Mouse (Mus musculus) ovary, adult 18-20 months (tissue): ENCODE measurements around the gene Tanc2.

Experiments used
- DNase-seq: peaks from one replicate; pipeline ENCODE4 v3.0.0; 2022; ENCODE audit warnings: low spot score, mixed read lengths

Tanc2 gene

DNA sequence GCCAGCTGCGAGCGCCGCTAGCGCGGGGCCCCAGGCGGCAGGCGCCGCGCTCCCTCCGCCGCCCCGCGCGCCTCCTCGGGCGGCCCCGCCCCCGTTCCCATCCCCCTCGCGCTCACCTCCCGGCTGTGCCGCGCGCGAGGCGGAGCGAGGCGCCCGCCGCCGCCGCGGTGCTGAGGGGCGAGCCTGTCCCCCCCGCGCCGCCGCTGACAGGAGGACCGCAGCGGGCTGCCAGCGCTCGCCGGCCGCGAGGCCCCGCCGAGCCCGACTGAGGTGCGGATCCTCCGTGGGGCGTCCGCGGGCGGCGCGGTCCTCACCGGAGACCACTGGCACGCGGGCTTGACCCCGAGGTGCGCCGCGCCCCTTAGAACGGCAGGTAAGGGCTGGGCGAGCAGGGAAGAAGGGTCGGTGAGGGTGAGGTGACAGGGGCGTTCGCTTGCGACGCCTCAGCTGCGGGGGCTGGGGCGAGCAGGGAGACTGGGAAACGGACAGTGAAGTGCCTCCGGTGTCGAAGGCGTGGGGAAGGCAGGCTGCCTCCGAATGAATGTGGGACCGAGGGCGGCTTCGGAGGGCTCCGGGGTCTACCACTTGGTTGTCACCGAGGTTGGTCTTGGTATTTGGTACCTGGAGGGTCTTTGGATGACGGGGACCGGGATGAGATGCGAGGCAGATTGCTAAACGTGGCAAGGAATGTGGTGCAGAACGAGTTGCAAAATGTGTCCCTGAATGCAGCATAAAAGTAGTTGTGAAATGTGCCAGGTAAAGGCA is at the start of gene Tanc2:
Tanc2 (plus strand) TSS at position 110 of the 765 bp plus-strand sequence.
- DNase-seq, result no peak

DNA sequence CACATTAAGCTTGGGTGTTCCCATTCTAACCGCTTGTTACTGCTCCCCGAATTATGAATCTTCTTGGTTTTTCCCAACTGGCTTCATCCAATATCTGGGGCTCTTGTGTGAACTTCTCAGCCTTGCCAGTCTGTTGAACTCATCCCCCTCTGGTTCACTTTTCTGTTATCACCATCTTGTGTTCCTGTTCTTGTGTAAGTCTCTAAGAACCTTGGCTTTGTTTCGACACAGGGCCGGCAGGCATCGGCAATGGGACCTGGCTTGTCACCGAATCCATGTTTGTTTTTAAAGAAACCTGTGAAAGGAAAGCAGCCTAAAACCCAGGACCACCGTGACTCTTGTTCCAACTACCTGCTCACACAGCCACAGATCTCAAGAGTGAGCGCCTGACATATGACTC is 49.0 kb upstream of the Tanc2 start:
- no peak for DNase-seq

DNA sequence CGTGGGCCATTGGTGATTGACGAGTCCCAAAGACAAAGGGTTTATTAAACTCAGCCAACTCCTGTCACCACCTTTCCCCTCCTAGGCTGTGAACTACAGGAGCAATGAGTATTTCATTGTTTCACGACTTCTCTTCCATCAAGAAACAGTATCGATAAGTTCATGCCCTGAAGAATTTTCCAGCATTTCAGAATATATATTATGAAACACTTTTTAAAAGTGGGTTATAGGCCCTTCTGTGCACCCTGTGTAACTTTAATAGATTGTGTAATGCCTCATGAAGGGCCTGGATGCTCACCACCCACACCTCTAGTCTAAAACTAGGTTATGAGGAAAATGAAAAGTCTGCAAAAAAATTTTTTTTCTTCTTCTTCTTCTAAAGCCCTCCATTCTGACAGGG is 48.4 kb upstream of the Tanc2 start:
- DNase-seq, result no peak

DNA sequence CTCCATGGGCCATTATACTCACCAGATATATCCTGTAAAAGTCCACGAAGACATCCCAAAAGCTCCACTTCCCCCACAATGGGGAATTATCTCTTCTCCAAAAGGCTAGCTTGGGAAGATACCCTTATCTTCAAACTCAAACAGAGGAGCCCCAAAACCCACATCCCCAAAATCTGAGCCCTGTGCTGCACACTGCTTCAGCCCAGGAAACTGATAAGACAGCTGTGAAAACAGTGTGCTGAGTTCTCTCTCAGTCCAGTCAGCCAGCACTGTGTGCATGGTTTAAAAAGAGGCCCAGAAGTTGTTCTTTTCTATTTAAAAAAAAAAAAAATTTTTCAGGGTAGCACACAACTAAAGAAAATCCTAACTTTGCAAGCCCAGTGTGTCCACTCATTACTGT is 47.7 kb upstream of the Tanc2 start:
- no peak for DNase-seq

DNA sequence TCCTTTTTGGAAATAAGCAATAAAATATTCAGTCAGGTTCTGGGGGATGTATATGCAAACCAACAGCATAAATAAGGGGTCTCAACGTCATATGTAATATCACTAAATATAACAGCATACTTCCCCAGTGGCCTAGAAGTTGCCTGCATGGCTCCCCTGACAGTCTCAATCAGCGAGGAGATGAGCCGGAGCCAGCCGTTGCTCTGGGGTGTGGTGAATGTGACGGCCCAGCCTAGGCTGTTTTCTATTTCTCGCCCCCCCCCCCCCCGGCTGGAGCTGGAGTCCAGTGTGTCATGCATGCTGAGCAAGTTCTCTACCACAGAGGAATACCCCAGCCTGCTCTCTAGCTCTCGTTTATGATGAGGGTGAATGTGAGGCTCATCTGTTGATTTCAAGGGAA is 44.0 kb upstream of the Tanc2 start:
- no peak for DNase-seq

DNA sequence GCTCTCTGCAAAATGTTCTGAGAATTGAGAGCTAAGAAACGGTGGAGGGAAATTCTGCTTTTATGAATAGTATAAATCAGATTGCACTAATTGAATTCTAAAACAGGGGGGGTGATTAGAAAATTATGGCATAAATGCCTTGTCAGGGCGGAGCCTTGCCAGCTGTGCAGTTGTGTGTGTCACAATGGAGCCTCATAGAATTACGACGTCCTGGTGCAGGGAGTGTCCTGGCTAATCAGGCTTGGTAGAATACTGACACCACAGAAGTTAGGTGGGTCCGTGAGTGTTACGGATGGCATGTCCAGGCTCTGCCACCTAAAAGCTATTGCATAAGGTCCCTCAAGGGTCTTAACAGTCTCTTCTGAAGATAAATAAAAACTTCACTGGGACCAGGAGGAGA is 43.4 kb upstream of the Tanc2 start:
- DNase-seq, result no peak

DNA sequence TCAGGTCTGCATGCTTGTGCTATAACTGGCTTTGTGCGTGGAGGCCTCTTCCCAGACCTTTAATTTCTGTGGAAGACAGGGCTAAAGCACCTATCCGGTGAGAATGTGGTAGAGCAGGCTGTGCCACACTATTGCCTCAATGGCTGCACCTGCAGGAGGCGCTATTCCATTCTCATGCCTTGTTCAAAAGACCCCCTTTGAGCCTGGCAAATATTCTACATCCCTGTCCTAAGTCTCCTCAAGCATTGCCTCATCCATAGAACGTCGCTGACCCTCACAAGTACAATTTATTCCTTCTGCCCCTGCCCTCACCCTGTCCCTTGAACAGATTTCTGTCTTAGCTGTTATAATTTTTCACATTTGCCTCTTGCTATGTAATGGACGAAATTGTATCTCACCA is 41.4 kb upstream of the Tanc2 start:
- DNase-seq, result no peak

DNA sequence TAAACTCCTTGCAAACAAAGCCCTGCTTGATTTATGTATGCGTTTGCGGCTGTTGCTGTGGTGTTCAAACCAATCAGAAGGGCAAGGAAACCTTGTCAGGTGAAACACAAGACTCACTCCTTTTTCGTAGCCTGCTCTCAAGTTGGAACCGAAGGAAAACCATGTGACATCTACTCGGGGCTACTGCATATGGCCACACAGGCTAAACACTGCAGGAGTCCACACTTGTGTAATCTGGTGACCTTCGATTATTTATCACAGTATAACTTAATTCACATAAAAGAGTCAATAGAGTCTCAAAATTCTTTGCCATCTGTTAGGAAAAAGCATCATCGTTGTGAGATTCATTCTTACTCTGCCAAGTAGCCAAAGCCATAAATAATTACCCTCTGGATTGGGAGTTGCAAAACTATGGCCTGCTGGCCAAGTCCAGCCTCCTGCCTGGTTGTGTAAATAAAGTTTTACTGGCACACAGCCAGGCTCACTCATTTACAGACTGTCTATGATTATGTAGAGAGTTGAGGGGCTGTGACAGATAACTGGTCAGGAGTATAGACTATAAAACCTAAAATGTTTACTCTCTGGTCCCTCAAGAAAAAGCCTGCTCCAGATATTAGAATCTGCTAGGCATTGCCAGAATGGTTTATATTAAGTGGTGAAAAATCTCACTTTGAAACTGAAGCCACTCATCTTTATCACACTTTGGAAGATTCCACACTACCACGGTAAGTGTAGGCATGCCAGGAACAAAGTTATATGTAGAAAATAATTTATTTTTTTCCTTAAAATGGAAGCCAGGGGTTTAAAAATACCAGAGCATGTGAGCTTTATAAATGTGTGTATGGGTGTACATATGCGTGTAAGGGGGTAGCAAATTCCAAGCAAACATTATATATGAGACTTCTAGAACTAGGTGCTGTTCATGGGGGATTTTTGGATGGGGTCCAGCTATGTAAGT is 40.3 kb upstream of the Tanc2 start:
- peak; percentile 49 for DNase-seq

DNA sequence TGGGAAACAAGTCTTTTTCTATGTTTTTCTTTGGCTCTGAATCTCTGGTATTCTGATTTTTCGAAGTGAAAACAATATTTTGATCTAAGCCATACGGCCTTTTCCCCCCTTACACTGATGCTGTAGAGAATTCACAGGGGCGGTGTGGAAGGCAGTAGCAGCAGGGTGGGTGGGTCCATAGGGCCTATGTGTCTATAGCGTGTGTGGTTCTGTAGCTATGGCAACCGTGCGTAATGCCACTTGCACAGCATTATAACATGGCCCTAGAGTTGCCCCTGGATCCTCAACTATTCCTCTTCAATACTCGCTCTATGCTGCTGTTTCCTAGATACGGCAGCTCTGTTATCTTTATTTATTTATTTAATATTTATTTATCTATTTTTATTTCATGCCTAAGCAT is 32.5 kb upstream of the Tanc2 start:
- no peak for DNase-seq

DNA sequence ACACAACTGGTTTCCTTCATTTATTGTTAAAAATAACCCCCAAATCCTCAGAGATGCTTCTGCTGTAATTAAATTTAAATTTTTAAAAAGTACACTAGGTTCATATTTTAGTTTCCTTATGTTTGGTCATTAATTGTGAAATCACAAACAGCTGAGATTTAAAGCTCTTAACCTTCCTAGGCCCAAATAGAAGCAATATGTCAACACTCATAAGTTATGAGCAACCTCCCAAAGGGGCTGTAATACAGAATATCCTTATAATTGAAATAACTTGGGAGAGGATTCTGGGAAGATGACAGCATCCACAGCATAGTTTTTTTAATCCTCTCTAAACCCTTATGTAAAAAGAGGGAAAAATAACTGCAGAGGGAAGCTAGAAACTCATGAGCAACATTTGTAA is 31.7 kb upstream of the Tanc2 start:
- no peak for DNase-seq

DNA sequence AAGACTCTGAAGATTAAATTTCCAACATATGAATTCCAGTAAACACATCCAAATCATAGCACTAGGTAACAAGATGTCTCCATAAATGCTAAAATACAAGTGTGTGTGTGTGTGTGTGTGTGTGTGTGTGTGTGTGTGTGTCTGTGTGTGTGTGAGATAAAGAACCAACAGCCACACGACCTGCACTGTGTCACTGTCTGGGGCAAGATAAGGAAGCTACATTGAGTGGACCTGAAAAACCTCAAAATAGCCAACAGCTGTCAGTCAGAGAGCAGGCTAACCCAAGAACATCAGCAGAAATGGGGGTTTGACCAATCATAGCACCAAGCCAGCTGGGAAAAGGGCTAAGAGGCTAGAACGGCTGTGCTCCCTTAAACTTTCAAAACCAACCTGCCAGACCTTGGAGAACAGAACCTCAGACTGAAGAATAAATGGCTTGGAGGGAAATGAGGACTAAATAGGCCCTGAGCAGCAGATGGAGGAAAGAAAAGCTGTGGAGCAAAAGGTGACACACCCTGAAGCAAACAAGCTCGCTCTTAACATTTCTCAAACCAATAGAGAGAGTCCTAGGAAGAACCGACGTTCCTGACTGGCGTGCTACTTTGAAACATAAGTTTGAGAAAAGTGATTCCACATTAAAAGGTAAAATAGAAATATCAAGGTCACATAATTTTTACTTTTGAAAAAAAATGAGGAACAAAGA is 30.8 kb upstream of the Tanc2 start:
- DNase-seq, result no peak

DNA sequence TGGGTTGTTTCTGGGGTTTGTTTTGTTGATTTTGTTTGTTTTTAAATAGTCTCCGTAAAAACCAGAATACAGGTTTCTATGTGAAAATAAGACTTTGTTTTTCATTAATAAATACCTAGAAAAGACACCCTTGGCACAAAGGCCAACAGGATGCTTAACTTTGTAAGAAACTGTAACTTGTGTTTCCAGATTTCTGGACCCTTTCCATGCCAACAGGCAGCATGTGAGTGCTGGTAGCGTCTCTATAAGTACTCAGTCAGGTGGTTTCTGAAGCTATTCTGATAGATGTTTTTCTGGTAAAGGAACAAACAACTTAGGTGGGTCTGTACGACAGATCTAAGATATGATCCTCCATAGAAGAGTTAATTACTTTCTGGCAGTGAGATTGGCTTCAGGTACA is 26.2 kb upstream of the Tanc2 start:
- no peak for DNase-seq

DNA sequence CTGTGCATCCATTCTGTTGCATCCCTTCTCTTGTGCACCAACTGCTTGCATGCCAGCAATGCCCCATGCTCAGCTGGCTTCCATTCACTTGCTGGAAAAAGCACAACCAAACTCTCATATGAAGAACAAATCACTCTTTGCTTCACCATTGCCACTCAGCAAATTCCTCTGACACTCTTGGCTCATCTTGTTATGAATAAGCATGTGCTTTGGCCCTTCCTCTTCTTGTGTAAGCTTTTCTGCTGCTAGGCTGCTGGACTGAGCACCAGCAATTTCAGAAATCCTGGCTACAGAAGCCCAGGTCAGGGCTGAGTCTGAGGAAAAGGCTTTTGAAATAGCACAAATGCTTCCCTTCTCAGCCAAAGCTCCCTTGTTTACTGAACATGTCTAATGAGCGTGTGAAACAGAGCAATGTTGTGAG is 22.6 kb upstream of the Tanc2 start:
- no peak for DNase-seq

DNA sequence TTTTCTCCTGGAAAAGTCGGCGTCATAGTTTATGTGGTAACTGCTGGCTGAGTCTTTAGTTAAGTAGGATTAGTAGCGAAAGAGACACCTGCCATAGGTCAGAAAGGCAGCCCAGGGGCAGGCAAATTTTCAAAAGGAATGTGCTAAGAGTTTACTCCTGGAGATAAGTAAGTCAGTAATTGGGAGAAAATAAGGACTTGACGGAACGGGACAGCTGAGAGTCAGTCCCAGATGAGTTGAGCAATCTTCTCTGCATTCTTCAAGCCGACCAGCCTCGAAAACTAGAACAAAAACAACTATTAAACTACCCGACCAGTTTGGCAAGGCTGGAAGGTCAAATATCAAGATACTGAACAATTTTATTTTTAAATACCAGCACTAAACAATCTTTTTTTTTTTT is 17.8 kb upstream of the Tanc2 start:
- no peak for DNase-seq

DNA sequence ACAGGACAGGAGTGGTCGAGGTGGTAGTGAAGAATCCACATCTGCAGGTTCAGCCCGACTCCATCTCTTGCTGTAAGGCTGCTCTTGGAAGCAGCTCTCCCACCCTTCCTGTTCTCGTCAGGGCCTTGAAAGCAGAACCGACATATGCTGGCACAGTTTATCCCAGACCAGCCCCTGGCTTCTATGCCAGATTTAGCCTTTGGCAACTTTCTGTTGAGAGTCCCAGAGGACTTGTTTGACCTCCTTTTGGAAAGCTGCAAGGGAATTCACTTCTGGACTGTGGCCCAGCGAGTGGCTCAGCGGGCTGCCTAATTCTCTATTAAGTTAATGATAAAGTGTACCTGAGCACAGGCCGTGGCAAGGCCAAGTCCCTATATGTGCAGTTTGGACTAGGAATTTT is 15.5 kb upstream of the Tanc2 start:
- peak; percentile 17 for DNase-seq

DNA sequence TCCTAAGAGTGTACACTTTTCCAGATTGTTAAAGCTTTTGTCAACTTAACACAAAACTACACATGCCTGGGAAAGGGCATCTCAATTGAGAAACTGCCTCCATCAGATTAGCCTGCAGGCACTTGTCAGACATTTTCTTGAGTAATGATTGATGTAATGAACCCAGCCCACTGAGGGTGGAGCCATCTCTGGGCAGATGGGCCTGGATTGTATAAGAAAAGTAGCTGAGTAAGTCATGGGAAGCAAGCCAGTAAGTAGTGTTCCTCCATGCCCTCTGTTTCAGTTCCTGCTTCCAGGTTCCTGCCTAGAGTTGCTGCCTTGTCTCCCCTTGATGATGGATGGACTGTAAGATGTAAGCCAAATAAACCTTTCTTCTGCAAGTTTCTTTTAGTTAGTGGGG is 12.6 kb upstream of the Tanc2 start:
- DNase-seq, result no peak

DNA sequence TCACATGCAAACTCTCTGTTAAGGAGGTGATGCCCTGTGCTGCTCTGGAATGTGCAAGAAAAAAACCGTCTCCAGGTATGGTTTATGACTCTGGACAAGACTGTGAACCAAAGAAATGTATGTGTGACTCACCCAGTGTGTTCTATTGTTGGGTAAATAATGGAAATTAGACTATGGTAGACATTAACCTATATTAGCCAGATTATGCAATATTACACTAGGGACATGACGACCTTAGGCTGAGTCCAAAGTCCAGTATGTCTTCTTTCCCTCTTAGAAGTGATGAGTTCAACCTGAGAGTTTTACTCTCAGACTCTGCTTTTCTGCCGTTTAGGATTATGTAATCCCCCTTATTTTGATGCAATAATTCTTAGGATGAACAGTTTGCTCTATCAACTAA is 7.8 kb upstream of the Tanc2 start:
- no peak for DNase-seq

DNA sequence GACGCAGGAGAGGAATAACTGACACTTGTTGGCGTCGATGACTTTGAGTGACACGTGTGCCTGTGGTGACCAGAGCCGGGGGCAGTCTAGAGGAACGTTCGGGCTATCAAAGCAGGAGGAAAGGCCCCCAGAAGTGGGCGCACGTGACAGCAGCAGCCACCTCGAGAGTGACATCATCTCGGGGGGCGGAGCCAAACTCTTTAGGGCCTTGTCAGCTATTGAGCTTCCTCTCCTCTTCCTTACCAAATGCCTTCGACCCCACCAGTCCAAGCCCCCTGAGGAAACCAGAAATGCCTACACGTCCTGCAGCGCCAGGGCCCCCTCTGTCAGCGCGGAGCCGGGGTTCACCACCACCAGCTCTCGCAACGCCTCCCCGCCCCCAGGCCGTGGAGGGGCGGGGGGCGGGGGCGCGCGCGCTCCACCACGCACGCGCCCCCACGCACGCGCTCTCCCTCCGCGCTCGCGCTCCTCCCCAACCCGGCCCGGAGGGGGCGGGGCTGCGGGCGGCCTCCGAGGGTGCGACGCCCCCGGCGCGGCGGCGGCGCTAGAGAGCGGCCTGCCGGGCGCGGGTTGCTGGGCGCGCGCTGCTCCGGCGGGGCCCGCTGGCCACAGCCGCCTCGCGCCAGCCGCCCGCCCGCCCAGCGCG is 432 bp upstream of the Tanc2 start:
- DNase-seq, result peak; percentile 79

DNA sequence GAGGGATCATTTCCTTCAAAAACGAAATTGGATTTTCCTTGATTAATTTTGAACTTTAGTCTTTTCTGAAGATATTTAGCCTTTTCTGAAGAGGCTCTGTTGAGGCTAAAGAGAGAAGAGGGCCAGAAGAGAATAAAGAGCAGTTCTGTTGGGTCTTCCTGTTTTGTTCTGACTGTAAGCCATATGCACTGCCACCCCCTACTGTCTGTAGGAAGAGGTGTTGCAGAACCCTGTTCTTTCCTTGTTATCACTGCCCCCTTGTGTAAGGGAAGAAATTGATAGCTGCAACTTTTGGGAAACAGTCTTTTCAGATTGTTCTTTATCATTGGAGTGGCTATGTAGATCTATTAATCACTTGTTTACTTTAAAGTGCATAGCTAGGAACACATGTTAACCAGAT is 2.1 kb downstream of the Tanc2 start:
- peak; percentile 24 for DNase-seq

DNA sequence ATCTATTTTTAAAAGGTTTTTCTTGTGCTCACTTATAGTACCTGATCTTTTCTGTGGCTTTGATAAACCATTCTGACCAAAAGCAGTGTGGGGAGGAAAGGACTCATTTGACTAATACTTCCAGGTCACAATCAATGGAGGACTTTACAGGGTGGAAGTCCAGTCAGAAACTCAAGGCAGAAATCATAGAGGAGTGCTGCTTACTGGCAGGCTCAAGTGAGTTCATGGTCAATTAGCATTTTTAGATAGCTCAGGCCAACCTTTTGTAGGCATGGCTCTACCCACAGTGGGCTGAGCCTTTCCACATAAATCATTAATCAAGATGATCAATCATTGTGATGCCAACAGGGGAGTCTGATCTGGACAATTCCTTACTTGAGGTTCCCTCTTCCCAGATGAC is 12.4 kb downstream of the Tanc2 start:
- DNase-seq, result no peak

DNA sequence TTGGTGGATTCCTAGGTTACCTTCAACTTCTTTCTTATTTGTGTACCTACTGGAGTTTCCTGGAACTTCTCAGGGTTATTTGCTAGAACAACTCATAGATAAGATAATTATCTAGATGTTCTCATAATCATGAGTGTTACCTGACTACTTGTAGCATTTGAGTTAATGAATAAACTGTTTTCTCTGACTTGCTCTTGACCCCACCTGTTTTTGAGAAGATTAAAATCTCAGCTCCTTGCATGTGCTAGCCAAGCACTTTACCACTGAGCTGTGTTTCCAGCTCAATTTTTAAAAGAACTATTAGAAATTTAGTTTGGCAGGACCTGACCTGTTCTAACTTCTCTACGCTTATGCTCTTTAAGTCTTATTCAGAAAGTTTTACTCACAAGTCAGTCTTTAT is 36.4 kb downstream of the Tanc2 start:
- no peak for DNase-seq

DNA sequence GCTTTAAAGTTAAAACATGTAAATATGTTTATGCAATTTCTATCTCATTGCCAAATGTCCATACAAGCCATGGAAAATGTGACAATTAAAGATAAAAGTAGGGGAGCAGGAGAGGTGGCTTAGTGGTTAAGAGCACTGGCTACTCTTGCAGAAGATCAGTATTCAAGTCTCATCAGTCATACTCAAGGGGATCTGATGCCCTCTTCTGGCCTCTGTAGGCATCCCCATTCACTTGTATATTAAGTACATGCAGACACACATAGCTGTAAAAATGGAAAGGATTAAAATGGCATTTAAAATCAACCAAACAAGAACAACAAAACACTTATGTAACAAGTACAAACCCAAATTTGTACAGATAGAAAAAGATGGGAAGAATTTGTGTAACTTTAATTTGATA is 54.2 kb downstream of the Tanc2 start:
- no peak for DNase-seq
